Mouse (Mus musculus) embryonic facial prominence, embryonic 10.5 days (tissue): ENCODE results near the gene 1700008O03Rik. TPM values are rescaled to one million over a fixed set of nuclear protein-coding genes. Genes with fewer than 3 reads are reported as not detected.

Experiments
- DNase-seq: peaks from one replicate; pipeline ENCODE4 v3.0.0-alpha.2; 2017; ENCODE audit warnings: low spot score
- H3K27ac ChIP-seq: fragments of 300-500 bp; sonication (generic); replicated peaks from 2 replicates; pipeline ENCODE4 v1.5.1; 2016; ENCODE audit warnings: mild to moderate bottlenecking
- H3K27me3 ChIP-seq: fragments of 300-500 bp; sonication (generic); replicated peaks from 2 replicates; pipeline ENCODE4 v1.6.1; 2016; ENCODE audit warnings: low read depth, mild to moderate bottlenecking; ENCODE audit not compliant: poor library complexity, severe bottlenecking
- H3K36me3 ChIP-seq: fragments of 300-500 bp; sonication (generic); replicated peaks from 2 replicates; pipeline ENCODE4 v1.6.1; 2016; ENCODE audit warnings: mild to moderate bottlenecking, moderate library complexity
- H3K4me1 ChIP-seq: fragments of 300-500 bp; sonication (generic); 2 replicates; pipeline ENCODE4 v1.6.1; 2016
- H3K4me3 ChIP-seq: fragments of 300-500 bp; sonication (generic); 2 replicates; pipeline ENCODE4 v1.5.1; 2016; ENCODE audit warnings: mild to moderate bottlenecking, moderate library complexity
- H3K9me3 ChIP-seq: fragments of 300-500 bp; sonication (generic); 2 replicates; pipeline ENCODE4 v1.6.1; 2016; ENCODE audit warnings: mild to moderate bottlenecking
- WGBS: fragments of 180-500 bp; shearing (Covaris S2); methylation state at CpG from one replicate; pipeline ENCODE4 v1.1.7; 2016; 5-methylcytosine and 5-hydroxymethylcytosine counted together
- polyA plus RNA-seq: library from polyadenylated mRNA; unstranded; fragments of >200 nt; fragmentation: Nextera tagmentation; extraction: Ambion mirVana; gene quantifications from 2 replicates; pipeline ENCODE4 v1.2.1, GENCODE M21; 2016

1700008O03Rik gene
- polyA plus RNA-seq, 1 experiment from 2014 or later: 1.1 TPM

GRCm38 (mm10) chr7:44405346-44406014, 19.9 kb upstream of the 1700008O03Rik start:
- WGBS: 3% methylated on average over 27 of the region's 27 CpGs

DNA sequence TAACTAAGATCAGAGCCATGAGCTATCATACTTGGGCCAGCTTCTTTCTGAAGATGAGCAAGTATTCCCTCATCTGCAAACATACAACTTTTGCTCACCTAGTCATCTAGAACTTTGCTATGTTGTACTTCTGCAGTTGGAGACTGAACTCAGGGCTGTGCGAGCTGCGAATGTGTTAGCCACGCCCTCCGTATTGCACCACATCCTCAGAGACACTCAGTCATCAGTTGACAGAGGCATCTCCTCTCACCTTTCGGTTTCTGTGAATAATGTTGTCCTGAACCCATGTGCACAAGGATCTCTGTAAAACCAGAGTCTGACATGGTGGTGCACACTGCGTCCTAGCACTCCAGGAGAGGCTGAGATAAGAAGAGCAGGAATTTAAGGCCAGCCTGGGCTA, 16.1 kb upstream of the 1700008O03Rik start:
- DNase-seq: no peak
- WGBS: 86% methylated on average over 6 of the region's 6 CpGs
- H3K27me3 ChIP-seq: peaks cover 27% of the 10 kb centered on the region
- H3K4me1 ChIP-seq: peaks cover 10% of the 10 kb centered on the region
- H3K4me3 ChIP-seq: no peak overlapping the region
- H3K27ac ChIP-seq: no peak overlapping the region
- no peaks in the 10 kb centered on the region for H3K36me3 ChIP-seq
- H3K9me3 ChIP-seq: no peaks in the 10 kb centered on the region

More at GRCm38 (mm10) chr7:44405346-44406014, 19.9 kb upstream of the 1700008O03Rik start:
- peak; percentile 96 for DNase-seq
- H3K4me3 ChIP-seq: peak overlapping the region; percentile 55
- peaks cover 33% of the 10 kb centered on the region for H3K27me3 ChIP-seq
- no peaks in the 10 kb centered on the region for H3K36me3 ChIP-seq
- H3K4me1 ChIP-seq: peaks cover 3% of the 10 kb centered on the region; the same call in 1 of the 2 replicates
- no peaks in the 10 kb centered on the region for H3K9me3 ChIP-seq
- peak overlapping the region; percentile 83 for H3K27ac ChIP-seq

DNA sequence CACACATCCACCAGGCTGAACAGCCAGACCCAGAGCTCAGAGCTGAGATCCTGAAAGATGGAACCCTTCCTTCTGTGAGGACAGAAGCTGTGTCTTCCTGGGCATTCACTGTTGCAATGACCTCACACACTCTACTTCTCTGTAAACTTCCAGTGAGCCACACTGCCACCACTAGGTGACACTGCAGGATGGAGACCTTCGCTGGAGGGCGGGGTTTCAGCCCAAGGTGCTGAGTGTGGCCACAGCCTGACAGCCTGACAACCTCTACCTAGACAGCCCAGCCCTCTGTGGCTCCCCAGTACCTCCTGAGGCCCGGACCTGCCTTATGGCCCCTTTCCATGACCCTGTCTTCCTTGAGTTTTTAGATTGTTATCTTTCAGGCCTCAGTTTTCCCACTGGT, 12.9 kb upstream of the 1700008O03Rik start:
- Histone ChIP-seq H3K4me1 (peaks cover 7% of the 10 kb centered on the region), H3K27me3 (peaks cover 31% of the 10 kb centered on the region; the same call in 1 of the 2 replicates), H3K27ac (no peak overlapping the region), H3K4me3 (no peak overlapping the region), H3K36me3 (no peaks in the 10 kb centered on the region), H3K9me3 (no peaks in the 10 kb centered on the region)
- DNase-seq: peak; percentile 63
- 11% methylated on average over 3 of the region's 3 CpGs for WGBS

- Histone ChIP-seq H3K4me3 (no peak overlapping the region), H3K27me3 (peaks cover 25% of the 10 kb centered on the region), H3K27ac (no peak overlapping the region), H3K4me1 (no peaks in the 10 kb centered on the region), H3K36me3 (no peaks in the 10 kb centered on the region), H3K9me3 (no peaks in the 10 kb centered on the region)
- 92% methylated on average over 17 of the region's 17 CpGs for WGBS
- no peak for DNase-seq
These were observed 7.7 kb upstream of the 1700008O03Rik start for GRCm38 (mm10) chr7:44393284-44393683.

DNA sequence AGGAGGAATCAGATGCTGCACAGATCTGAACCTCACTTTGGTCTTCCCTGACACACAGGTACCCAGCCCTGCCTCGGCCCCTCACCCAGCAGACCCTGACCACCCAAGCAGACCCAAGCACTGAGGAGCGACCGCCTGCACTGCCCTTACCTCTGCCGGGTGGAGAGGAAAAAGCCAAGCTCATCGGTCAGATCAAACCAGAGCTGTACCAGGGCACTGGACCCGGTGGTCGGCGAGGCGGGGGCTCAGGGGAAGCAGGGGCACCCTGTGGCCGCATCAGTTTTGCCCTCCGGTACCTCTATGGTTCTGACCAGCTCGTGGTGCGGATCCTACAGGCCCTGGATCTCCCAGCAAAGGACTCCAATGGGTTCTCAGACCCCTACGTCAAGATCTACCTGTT, 6.7 kb upstream of the 1700008O03Rik start:
- DNase-seq: no peak
- Histone ChIP-seq H3K9me3 (no peaks in the 10 kb centered on the region), H3K27me3 (peaks cover 33% of the 10 kb centered on the region), H3K4me1 (no peaks in the 10 kb centered on the region), H3K4me3 (no peak overlapping the region), H3K27ac (no peak overlapping the region), H3K36me3 (no peaks in the 10 kb centered on the region)
- 85% methylated on average over 14 of the region's 14 CpGs for WGBS

GRCm38 (mm10) chr7:44391831-44392230, 6.2 kb upstream of the 1700008O03Rik start:
- no peaks in the 10 kb centered on the region for H3K4me1 ChIP-seq
- H3K9me3 ChIP-seq: no peaks in the 10 kb centered on the region
- DNase-seq: no peak
- 87% methylated on average over 4 of the region's 4 CpGs for WGBS
- no peak overlapping the region for H3K27ac ChIP-seq
- H3K4me3 ChIP-seq: no peak overlapping the region
- H3K27me3 ChIP-seq: peaks cover 35% of the 10 kb centered on the region
- no peaks in the 10 kb centered on the region for H3K36me3 ChIP-seq

DNA sequence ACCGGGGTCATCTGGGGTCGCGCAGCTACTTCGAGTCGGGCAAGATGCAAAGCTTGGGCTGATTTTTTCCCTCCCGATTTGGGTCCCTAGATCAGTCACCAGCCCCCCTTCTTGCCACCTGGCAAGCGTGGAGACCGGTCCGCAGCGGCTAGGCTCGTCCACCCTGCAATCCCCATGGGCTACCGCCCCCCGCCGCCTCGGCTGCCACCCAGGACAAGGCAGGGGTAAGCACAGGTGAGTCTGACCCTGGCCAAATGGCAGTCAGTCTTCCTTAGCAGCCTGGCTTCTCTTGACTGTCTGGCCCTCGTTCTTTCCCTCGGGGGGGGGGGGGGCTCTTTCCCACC, 932 bp downstream of the 1700008O03Rik start:
- Histone ChIP-seq H3K4me3 (peak overlapping the region; percentile 69), H3K4me1 (peaks cover 15% of the 10 kb centered on the region), H3K27ac (peak overlapping the region; percentile 48; the same call in 1 of the 2 replicates), H3K9me3 (no peaks in the 10 kb centered on the region), H3K36me3 (no peaks in the 10 kb centered on the region), H3K27me3 (peaks cover 53% of the 10 kb centered on the region)
- 0% methylated on average over 17 of the region's 17 CpGs for WGBS
- DNase-seq: no peak

- peak within 1 kb of the TSS; percentile 67 for H3K27ac ChIP-seq
- H3K4me3 ChIP-seq: peak within 1 kb of the TSS; percentile 69
- no peaks in the 10 kb centered on the region for H3K9me3 ChIP-seq
- peaks cover 53% of the 10 kb centered on the region for H3K27me3 ChIP-seq
- no peaks in the 10 kb centered on the region for H3K36me3 ChIP-seq
- peaks cover 15% of the 10 kb centered on the region for H3K4me1 ChIP-seq
- DNase-seq: peak; percentile 75
- under 1% methylated on average over 29 of the region's 33 CpGs for WGBS
These were observed 1.5 kb downstream of the 1700008O03Rik start, which contains the start of gene Syt3 for GRCm38 (mm10) chr7:44383980-44384715. Gene Syt3 (plus strand): TSS chr7:44384102.

DNA sequence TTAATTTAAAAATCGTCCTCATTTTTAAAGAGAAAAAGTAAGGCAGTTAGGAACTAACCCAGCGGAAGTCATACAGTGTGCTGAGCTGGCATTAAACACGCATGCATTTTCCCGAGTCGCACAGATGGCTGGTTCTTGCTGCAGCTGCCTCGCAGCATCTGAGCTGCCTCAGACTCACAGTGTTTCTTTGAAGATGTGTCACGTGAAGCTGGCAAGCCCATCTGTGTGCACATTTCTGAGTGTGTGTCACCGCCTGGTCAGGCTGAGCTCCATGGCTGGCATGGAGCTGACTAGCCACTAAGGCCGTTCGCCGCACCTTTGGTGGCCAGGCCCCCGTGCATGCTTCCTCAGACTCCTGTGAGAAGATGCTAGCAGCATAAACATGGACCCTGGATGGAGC, 3.1 kb downstream of the 1700008O03Rik start:
- 81% methylated on average over 12 of the region's 12 CpGs for WGBS
- DNase-seq: no peak
- no peaks in the 10 kb centered on the region for H3K36me3 ChIP-seq
- peaks cover 47% of the 10 kb centered on the region for H3K27me3 ChIP-seq
- no peak overlapping the region for H3K27ac ChIP-seq
- peaks cover 15% of the 10 kb centered on the region for H3K4me1 ChIP-seq
- no peak overlapping the region for H3K4me3 ChIP-seq
- no peaks in the 10 kb centered on the region for H3K9me3 ChIP-seq

DNA sequence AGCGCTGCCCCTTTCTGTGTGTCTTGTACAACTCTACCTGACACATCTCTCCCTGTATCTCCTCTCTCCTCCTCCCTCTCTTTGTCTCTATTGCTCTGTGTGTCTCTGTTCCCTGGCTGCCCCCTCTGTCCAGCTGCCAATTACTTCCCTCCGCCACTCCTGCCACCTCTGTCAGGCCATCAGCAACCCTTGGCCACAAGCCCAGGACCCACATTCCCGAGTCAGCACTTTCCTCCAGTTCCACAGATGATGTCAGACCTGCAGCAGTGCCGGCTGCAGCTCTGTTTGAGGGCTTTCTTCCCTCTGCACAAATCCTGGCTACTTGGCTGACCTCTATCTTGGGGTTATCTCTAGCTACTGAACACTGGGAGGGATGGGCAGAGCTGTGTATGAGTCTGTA, 7.3 kb downstream of the 1700008O03Rik start:
- H3K4me1 ChIP-seq: peaks cover 18% of the 10 kb centered on the region
- H3K9me3 ChIP-seq: no peaks in the 10 kb centered on the region
- no peak for DNase-seq
- H3K27me3 ChIP-seq: peaks cover 9% of the 10 kb centered on the region
- 66% methylated on average over 4 of the region's 4 CpGs for WGBS
- H3K36me3 ChIP-seq: no peaks in the 10 kb centered on the region
- H3K27ac ChIP-seq: no peak overlapping the region
- no peak overlapping the region for H3K4me3 ChIP-seq

DNA sequence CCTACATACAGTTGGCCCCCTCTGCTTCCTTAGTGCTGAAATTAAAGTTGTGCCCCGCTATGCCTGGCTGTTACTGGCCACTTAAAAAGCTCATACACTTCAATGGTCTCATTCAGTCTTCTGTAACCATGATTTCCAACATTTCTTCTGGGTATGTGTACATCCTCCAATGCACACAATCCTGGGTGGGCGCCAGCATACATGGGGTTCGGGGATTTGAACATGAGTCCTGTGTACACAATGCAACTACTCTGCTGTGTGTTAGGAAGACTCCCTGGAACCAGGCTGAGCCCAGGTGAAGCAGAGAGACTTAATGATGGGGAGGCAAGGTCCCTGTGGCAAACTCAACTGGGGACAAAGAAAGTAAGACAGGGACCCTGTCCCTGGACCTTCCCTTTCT, 9.8 kb downstream of the 1700008O03Rik start:
- no peaks in the 10 kb centered on the region for H3K36me3 ChIP-seq
- no peaks in the 10 kb centered on the region for H3K9me3 ChIP-seq
- 61% methylated on average over 3 of the region's 3 CpGs for WGBS
- peaks cover 20% of the 10 kb centered on the region for H3K4me1 ChIP-seq
- H3K27ac ChIP-seq: no peak overlapping the region
- H3K4me3 ChIP-seq: peak overlapping the region; percentile 73; the same call in 1 of the 2 replicates
- DNase-seq: no peak
- H3K27me3 ChIP-seq: no peaks in the 10 kb centered on the region

GRCm38 (mm10) chr7:44375207-44375606, 10.4 kb downstream of the 1700008O03Rik start:
- no peaks in the 10 kb centered on the region for H3K36me3 ChIP-seq
- peak overlapping the region; percentile 89 for H3K27ac ChIP-seq
- H3K4me1 ChIP-seq: peaks cover 20% of the 10 kb centered on the region
- WGBS: 4% methylated on average over 10 of the region's 10 CpGs
- H3K4me3 ChIP-seq: peak overlapping the region; percentile 73
- no peaks in the 10 kb centered on the region for H3K9me3 ChIP-seq
- DNase-seq: no peak
- no peaks in the 10 kb centered on the region for H3K27me3 ChIP-seq

- Histone ChIP-seq H3K4me3 (peak overlapping the region; percentile 73), H3K9me3 (no peaks in the 10 kb centered on the region), H3K4me1 (peaks cover 20% of the 10 kb centered on the region), H3K27ac (peak overlapping the region; percentile 89), H3K36me3 (no peaks in the 10 kb centered on the region), H3K27me3 (no peaks in the 10 kb centered on the region)
- DNase-seq: peak; percentile 58
- WGBS: 1% methylated on average over 5 of the region's 5 CpGs
These were observed 10.9 kb downstream of the 1700008O03Rik start for GRCm38 (mm10) chr7:44374756-44375155.
